Mouse (Mus musculus) brown adipose tissue, adult 24 weeks (tissue): Measurements from ENCODE around the gene Zdhhc12. TPM values are rescaled to one million over a fixed set of nuclear protein-coding genes. Genes with fewer than 3 reads are reported as not detected.

Experiments
- H3K27ac ChIP-seq: fragments of 200-500 bp; replicated peaks from 2 replicates; pipeline ENCODE4 v1.5.1; 2012; ENCODE audit warnings: low read depth, mild to moderate bottlenecking, low read length
- H3K4me1 ChIP-seq: fragments of 200-500 bp; 2 replicates; pipeline ENCODE4 v1.6.1; 2012; ENCODE audit warnings: low read length, mixed read lengths; ENCODE audit not compliant: control insufficient read depth, insufficient read depth, insufficient read length
- H3K4me3 ChIP-seq: fragments of 200-500 bp; 2 replicates; pipeline ENCODE4 v1.5.1; 2012; ENCODE audit warnings: low read depth, mild to moderate bottlenecking, low read length, moderate library complexity; ENCODE audit not compliant: insufficient read depth
- polyA plus RNA-seq: library from polyadenylated mRNA; stranded (reverse); fragments of >200 nt; gene quantifications from 2 replicates; pipeline ENCODE4 v1.2.4, GENCODE M21; 2012; ENCODE audit not compliant: missing spikeins, insufficient read depth, insufficient read length

Zdhhc12 gene
- polyA plus RNA-seq, 1 experiment = 5.7 TPM

- Histone ChIP-seq H3K4me1 (peaks cover 4% of the 10 kb centered on the region; the same call in 1 of the 2 replicates), H3K27ac (no peak overlapping the region), H3K4me3 (no peak overlapping the region)
Measured at GRCm38 (mm10) chr2:30042445-30042844, 51.0 kb downstream of the Zdhhc12 start.

Other genes starting within 250 kb of the Zdhhc12 start
- gene Cercam, start 224.5 kb downstream of the Zdhhc12 start, polyA plus RNA-seq = 3.1 and 3.5 TPM in 2 replicates
- gene Odf2, start 204.4 kb downstream of the Zdhhc12 start, polyA plus RNA-seq = 7.4 and 13.7 TPM in 2 replicates
- 13.1 and 20.3 TPM in 2 replicates for gene Gle1, start 158.2 kb downstream of the Zdhhc12 start, polyA plus RNA-seq
- gene Sptan1, start 128.1 kb downstream of the Zdhhc12 start, polyA plus RNA-seq = 81.3 and 132 TPM in 2 replicates
- gene Wdr34, start 44.8 kb downstream of the Zdhhc12 start, polyA plus RNA-seq = 6.2 and 6.6 TPM in 2 replicates
- 131 and 139 TPM in 2 replicates for gene Set, start 36.3 kb downstream of the Zdhhc12 start, polyA plus RNA-seq
- gene Pkn3, start 16.0 kb downstream of the Zdhhc12 start, polyA plus RNA-seq = 1.3 and 4.2 TPM in 2 replicates
- 19.2 and 23.8 TPM in 2 replicates for gene Zer1, start 30.9 kb upstream of the Zdhhc12 start, polyA plus RNA-seq
- 28.8 and 38.6 TPM in 2 replicates for gene Tbc1d13, start 40.1 kb upstream of the Zdhhc12 start, polyA plus RNA-seq
- gene Endog, start 77.8 kb upstream of the Zdhhc12 start, polyA plus RNA-seq = 64.4 and 85.8 TPM in 2 replicates
- 11.0 and 12.7 TPM in 2 replicates for gene Spout1, start 84.8 kb upstream of the Zdhhc12 start, polyA plus RNA-seq
- 17.4 and 19.1 TPM in 2 replicates for gene Kyat1, start 112.2 kb upstream of the Zdhhc12 start, polyA plus RNA-seq
- gene Lrrc8a, start 144.1 kb upstream of the Zdhhc12 start, polyA plus RNA-seq = 11.9 and 14.8 TPM in 2 replicates
- gene Gm28035, start 146.9 kb upstream of the Zdhhc12 start, polyA plus RNA-seq = not detected in 2 replicates
- 16.2 and 19.3 TPM in 2 replicates for gene Phyhd1, start 172.6 kb upstream of the Zdhhc12 start, polyA plus RNA-seq
- gene Gm28038, start 187.4 kb upstream of the Zdhhc12 start, polyA plus RNA-seq = not detected in 2 replicates
- 37.8 and 40.5 TPM in 2 replicates for gene Dolk, start 192.7 kb upstream of the Zdhhc12 start, polyA plus RNA-seq
- 10.9 and 19.5 TPM in 2 replicates for gene Nup188, start 192.7 kb upstream of the Zdhhc12 start, polyA plus RNA-seq